Mouse (Mus musculus) forebrain, embryonic 11.5 days (tissue): ENCODE measurements at regions not wholly inside any gene's neighbourhood (a gene's known extent, or its start where the extent isn't known, plus 50 kb on each side); places are given as distances from the start of the nearest gene placed in this dataset.

Experiments
- ATAC-seq: fragments of 200-750 bp; cut with Nextera tagmentation; replicated peaks from 2 replicates; pipeline ENCODE4 v1.8.0; 2017; ENCODE audit warnings: moderate TSS enrichment; ENCODE audit not compliant: low FRiP score
- DNase-seq: peaks from one replicate; pipeline ENCODE4 v3.0.0-alpha.2; 2017; ENCODE audit warnings: low spot score
- H3K27ac ChIP-seq: fragments of 300-500 bp; sonication (generic); 2 replicates; pipeline ENCODE4 v1.5.1; 2014; ENCODE audit warnings: low read depth, low read length
- H3K27me3 ChIP-seq: fragments of 300-500 bp; sonication (generic); 2 replicates; pipeline ENCODE4 v1.6.1; 2014; ENCODE audit warnings: mild to moderate bottlenecking, low read length, mixed read lengths; ENCODE audit not compliant: control insufficient read depth, insufficient read depth
- H3K36me3 ChIP-seq: fragments of 300-500 bp; sonication (generic); 2 replicates; pipeline ENCODE4 v1.6.1; 2014; ENCODE audit warnings: mild to moderate bottlenecking, low read length, moderate library complexity, mixed read lengths; ENCODE audit not compliant: control insufficient read depth, insufficient read depth
- H3K4me1 ChIP-seq: fragments of 300-500 bp; sonication (generic); replicated peaks from 2 replicates; pipeline ENCODE4 v1.6.1; 2014; ENCODE audit warnings: low read length, mixed read lengths; ENCODE audit not compliant: control insufficient read depth, insufficient read depth
- H3K4me2 ChIP-seq: fragments of 300-500 bp; sonication (generic); 2 replicates; pipeline ENCODE4 v1.6.1; 2014; ENCODE audit warnings: low read depth, mild to moderate bottlenecking, low read length, moderate library complexity, mixed read lengths; ENCODE audit not compliant: severe bottlenecking
- H3K4me3 ChIP-seq: fragments of 300-500 bp; sonication (generic); 2 replicates; pipeline ENCODE4 v1.5.1; 2014; ENCODE audit warnings: low read depth, low read length
- H3K9ac ChIP-seq: fragments of 300-500 bp; sonication (generic); 2 replicates; pipeline ENCODE4 v1.6.1; 2014; ENCODE audit warnings: low read length
- H3K9me3 ChIP-seq: fragments of 300-500 bp; sonication (generic); 2 replicates; pipeline ENCODE4 v1.6.1; 2016; ENCODE audit warnings: low read length, mixed read lengths; ENCODE audit not compliant: control insufficient read depth
- WGBS: fragments of 180-500 bp; shearing (Covaris S2); extraction: QIAGEN DNeasy Blood & Tissue Kit; methylation state at CpG from one replicate; pipeline ENCODE4 v1.1.7; 2014; 5-methylcytosine and 5-hydroxymethylcytosine counted together

- H3K27ac ChIP-seq: no peak overlapping the region
- H3K4me1 ChIP-seq: no peaks in the 10 kb centered on the region
- no peak overlapping the region for H3K4me2 ChIP-seq
- H3K9ac ChIP-seq: no peak overlapping the region
- no peaks in the 10 kb centered on the region for H3K36me3 ChIP-seq
- no peaks in the 10 kb centered on the region for H3K9me3 ChIP-seq
- no peaks in the 10 kb centered on the region for H3K27me3 ChIP-seq
- no peak overlapping the region for H3K4me3 ChIP-seq
- WGBS: 32% methylated on average over 4 of the region's 4 CpGs
- ATAC-seq (no peak), DNase-seq (no peak)
These were observed 74.8 kb upstream of the Sult1c1 start for GRCm38 (mm10) chr17:54065187-54065795.

- Histone ChIP-seq H3K4me2 (no peak overlapping the region), H3K9me3 (no peaks in the 10 kb centered on the region), H3K4me1 (no peaks in the 10 kb centered on the region), H3K27me3 (no peaks in the 10 kb centered on the region), H3K27ac (no peak overlapping the region), H3K4me3 (no peak overlapping the region), H3K36me3 (no peaks in the 10 kb centered on the region), H3K9ac (no peak overlapping the region)
- ATAC-seq: peak; percentile 46; the same call in 1 of the 2 replicates
- WGBS: 38% methylated on average over 7 of the region's 7 CpGs
- DNase-seq: no peak
These were observed 70.8 kb upstream of the Sult1c1 start for GRCm38 (mm10) chr17:54061280-54061679.
